Mouse (Mus musculus): Measurements from ENCODE around the gene Gm35134. TPM values are rescaled to one million over a fixed set of nuclear protein-coding genes. Genes with fewer than 3 reads are reported as not detected.
"Not testable (repeated sequence)": the region's sequence is repeated elsewhere in the genome, so short reads cannot be mapped to it uniquely, and the experiment has no call there.

Gene Gm35134
- not detected in 2 replicates for polyA plus RNA-seq (2014; fragmentation: Nextera tagmentation; extraction: Ambion mirVana)

DNA sequence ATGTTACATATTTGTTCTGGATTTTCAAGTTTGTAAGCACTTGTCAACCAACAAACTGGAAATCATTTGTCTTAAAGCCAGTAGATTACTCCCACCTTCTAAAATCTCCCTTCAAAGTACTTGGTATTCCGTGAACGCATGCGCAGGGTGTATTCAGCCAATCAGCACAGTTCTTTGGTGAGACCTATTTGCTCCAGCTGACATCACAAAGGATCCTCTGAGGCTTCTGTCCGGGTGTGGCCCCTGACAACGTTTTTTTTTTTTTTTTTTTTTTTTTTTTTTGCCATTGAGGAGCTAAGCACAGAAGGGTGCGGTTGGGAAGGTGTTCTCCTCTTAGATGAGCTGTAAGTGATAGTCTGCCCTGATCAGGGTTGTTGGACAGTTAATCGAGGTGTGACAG is at the start of gene Gm35134:
TSS of gene Gm35134 (plus strand) at position 301 of the 400 bp plus-strand sequence.
- not testable (repeated sequence) for H3K9me3 ChIP-seq (ENCODE audit: control insufficient read depth, low read depth, low read length); H3K27ac ChIP-seq (ENCODE audit: low read length); H3K9ac ChIP-seq (replicated peaks; ENCODE audit: low read depth, low read length); H3K36me3 ChIP-seq (ENCODE audit: control insufficient read depth, insufficient read depth, low read length); ATAC-seq (ENCODE audit: insufficient number of reproducible peaks, insufficient read depth, low FRiP score, low read depth); H3K4me2 ChIP-seq (replicated peaks; ENCODE audit: low read depth, low read length); H3K4me3 ChIP-seq (ENCODE audit: low read depth, low read length); H3K4me1 ChIP-seq (ENCODE audit: control insufficient read depth, insufficient read depth, low read length); H3K27me3 ChIP-seq (ENCODE audit: control insufficient read depth, insufficient read depth, low read length)
- WGBS = no CpG with 5 or more reads among the region's 7 CpGs
